Mouse (Mus musculus) retina, postnatal 1 day (tissue): ENCODE results near the gene Rbp2.

ENCODE experiments used
- DNase-seq: peaks from one replicate; pipeline ENCODE4 v3.0.0-alpha.2; 2012

Rbp2 gene

GRCm38 (mm10) chr9:98524786-98525542 is 39.0 kb downstream of the Rbp2 start:
- DNase-seq: peak; percentile 92

GRCm38 (mm10) chr9:98525543-98525924 is 39.6 kb downstream of the Rbp2 start:
- DNase-seq: no peak

GRCm38 (mm10) chr9:98527226-98527625 is 41.3 kb downstream of the Rbp2 start:
- DNase-seq: peak; percentile 29

GRCm38 (mm10) chr9:98529776-98530175 is 43.9 kb downstream of the Rbp2 start:
- peak; percentile 51 for DNase-seq

GRCm38 (mm10) chr9:98530999-98531398 is 45.1 kb downstream of the Rbp2 start:
- DNase-seq: no peak

- no peak for DNase-seq
Measured at GRCm38 (mm10) chr9:98534675-98535280, 48.9 kb downstream of the Rbp2 start.

- DNase-seq: no peak
Measured at GRCm38 (mm10) chr9:98535763-98536162, 49.8 kb downstream of the Rbp2 start.

GRCm38 (mm10) chr9:98538017-98538712 is 52.2 kb downstream of the Rbp2 start:
- DNase-seq: no peak

GRCm38 (mm10) chr9:98538713-98539360 is 52.9 kb downstream of the Rbp2 start:
- DNase-seq: peak; percentile 86

- DNase-seq: no peak
Measured at GRCm38 (mm10) chr9:98544042-98544441, 58.1 kb downstream of the Rbp2 start.
